Mouse (Mus musculus) forebrain, embryonic 12.5 days (tissue): Measurements from ENCODE around the gene Slc11a2. TPM values are rescaled to one million over a fixed set of nuclear protein-coding genes. Genes with fewer than 3 reads are reported as not detected.
"Not testable (repeated sequence)": the region's sequence is repeated elsewhere in the genome, so short reads cannot be mapped to it uniquely, and the experiment has no call there.

Experiments
- ATAC-seq: fragments of 200-750 bp; cut with Nextera tagmentation; 2 replicates; pipeline ENCODE4 v1.8.0; 2017; ENCODE audit warnings: moderate TSS enrichment; ENCODE audit not compliant: low FRiP score
- H3K27ac ChIP-seq: fragments of 300-500 bp; sonication (generic); 2 replicates; pipeline ENCODE4 v1.5.1; 2016; ENCODE audit warnings: mild to moderate bottlenecking
- H3K27me3 ChIP-seq: fragments of 300-500 bp; sonication (generic); 2 replicates; pipeline ENCODE4 v1.6.1; 2016; ENCODE audit warnings: mild to moderate bottlenecking
- H3K36me3 ChIP-seq: fragments of 300-500 bp; sonication (generic); replicated peaks from 2 replicates; pipeline ENCODE4 v1.6.1; 2016; ENCODE audit warnings: mild to moderate bottlenecking
- H3K4me1 ChIP-seq: fragments of 300-500 bp; sonication (generic); 2 replicates; pipeline ENCODE4 v1.6.1; 2016
- H3K4me2 ChIP-seq: fragments of 300-500 bp; sonication (generic); 2 replicates; pipeline ENCODE4 v1.6.1; 2016; ENCODE audit warnings: mild to moderate bottlenecking, moderate library complexity
- H3K4me3 ChIP-seq: fragments of 300-500 bp; sonication (generic); replicated peaks from 2 replicates; pipeline ENCODE4 v1.5.1; 2016; ENCODE audit warnings: mild to moderate bottlenecking
- H3K9ac ChIP-seq: fragments of 300-500 bp; sonication (generic); 2 replicates; pipeline ENCODE4 v1.6.1; 2016; ENCODE audit warnings: mild to moderate bottlenecking
- H3K9me3 ChIP-seq: fragments of 300-500 bp; sonication (generic); 2 replicates; pipeline ENCODE4 v1.6.1; 2016
- WGBS: fragments of 180-500 bp; shearing (Covaris S2); methylation state at CpG from one replicate; pipeline ENCODE4 v1.1.7; 2016; 5-methylcytosine and 5-hydroxymethylcytosine counted together
- polyA plus RNA-seq: library from polyadenylated mRNA; unstranded; fragments of >200 nt; fragmentation: Nextera tagmentation; extraction: Ambion mirVana; gene quantifications from 2 replicates; pipeline ENCODE4 v1.2.1, GENCODE M21; 2016

The Slc11a2 gene
- polyA plus RNA-seq, 1 experiment from 2014 or later, result 26.0 TPM

- H3K4me3 ChIP-seq, result no peak overlapping the region
- 96% methylated on average over 7 of the region's 7 CpGs for WGBS
- peaks cover 37% of the 10 kb centered on the region for H3K36me3 ChIP-seq
- no peak for ATAC-seq
- no peaks in the 10 kb centered on the region for H3K27me3 ChIP-seq
- H3K9ac ChIP-seq, result no peak overlapping the region
- no peak overlapping the region for H3K4me2 ChIP-seq
- no peak overlapping the region for H3K27ac ChIP-seq
- no peaks in the 10 kb centered on the region for H3K9me3 ChIP-seq
- no peaks in the 10 kb centered on the region for H3K4me1 ChIP-seq
Measured at GRCm38 (mm10) chr15:100391599-100391998, 33.3 kb downstream of the Slc11a2 start.

GRCm38 (mm10) chr15:100391066-100391465 lies 33.8 kb downstream of the Slc11a2 start:
- no peak overlapping the region for H3K9ac ChIP-seq
- no peak for ATAC-seq
- no peaks in the 10 kb centered on the region for H3K9me3 ChIP-seq
- H3K4me3 ChIP-seq, result no peak overlapping the region
- H3K4me2 ChIP-seq, result no peak overlapping the region
- no peaks in the 10 kb centered on the region for H3K27me3 ChIP-seq
- no peak overlapping the region for H3K27ac ChIP-seq
- H3K36me3 ChIP-seq, result peaks cover 32% of the 10 kb centered on the region
- WGBS, result 82% methylated on average over 7 of the region's 7 CpGs
- H3K4me1 ChIP-seq, result no peaks in the 10 kb centered on the region

DNA sequence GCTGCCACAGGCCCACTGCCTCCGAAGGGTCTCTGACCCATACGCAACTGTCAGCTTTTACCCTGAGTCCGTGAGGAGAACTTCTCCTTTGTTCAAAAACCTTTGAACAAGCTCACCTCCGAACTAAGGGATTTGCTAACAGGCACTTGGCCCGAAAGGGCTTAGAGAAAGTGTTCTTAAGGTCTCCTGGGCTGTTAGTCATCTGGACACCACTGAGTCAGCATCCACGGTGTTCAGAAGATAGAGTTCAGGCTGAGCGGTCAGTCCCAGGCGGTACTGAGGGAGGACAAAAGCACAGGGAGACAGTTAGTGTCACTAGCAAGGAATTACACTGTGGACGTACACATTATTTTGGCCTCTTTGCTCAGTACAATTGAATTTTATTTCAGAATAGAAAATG lies 36.0 kb downstream of the Slc11a2 start:
- peaks cover 10% of the 10 kb centered on the region for H3K36me3 ChIP-seq
- no peaks in the 10 kb centered on the region for H3K9me3 ChIP-seq
- no peak overlapping the region for H3K27ac ChIP-seq
- 0 out of 2 replicates have a peak, but pooled peaks cover 2% of the 10 kb centered on the region for H3K4me1 ChIP-seq
- no peak for ATAC-seq
- H3K27me3 ChIP-seq, result no peaks in the 10 kb centered on the region
- H3K4me3 ChIP-seq, result no peak overlapping the region
- no peak overlapping the region for H3K9ac ChIP-seq
- 60% methylated on average over 9 of the region's 9 CpGs for WGBS
- H3K4me2 ChIP-seq, result no peak overlapping the region

- ATAC-seq, result no peak
- WGBS, result 88% methylated on average over 13 of the region's 16 CpGs
Measured at GRCm38 (mm10) chr15:100388224-100388835, 36.5 kb downstream of the Slc11a2 start.

GRCm38 (mm10) chr15:100387544-100388223 lies 37.2 kb downstream of the Slc11a2 start:
- H3K27me3 ChIP-seq, result no peaks in the 10 kb centered on the region
- H3K9ac ChIP-seq, result no peak overlapping the region
- H3K9me3 ChIP-seq, result no peaks in the 10 kb centered on the region
- 96% methylated on average over 17 of the region's 17 CpGs for WGBS
- H3K4me1 ChIP-seq, result 0 out of 2 replicates have a peak, but pooled peaks cover 3% of the 10 kb centered on the region
- H3K27ac ChIP-seq, result no peak overlapping the region
- H3K4me3 ChIP-seq, result no peak overlapping the region
- no peak overlapping the region for H3K4me2 ChIP-seq
- ATAC-seq, result no peak
- no peaks in the 10 kb centered on the region for H3K36me3 ChIP-seq

More at GRCm38 (mm10) chr15:100388224-100388835, 36.5 kb downstream of the Slc11a2 start:
- Histone ChIP-seq H3K27me3 (no peaks in the 10 kb centered on the region), H3K4me1 (0 out of 2 replicates have a peak, but pooled peaks cover 3% of the 10 kb centered on the region), H3K36me3 (peaks cover 5% of the 10 kb centered on the region), H3K4me2 (no peak overlapping the region), H3K9ac (no peak overlapping the region), H3K9me3 (no peaks in the 10 kb centered on the region), H3K4me3 (no peak overlapping the region), H3K27ac (no peak overlapping the region)

DNA sequence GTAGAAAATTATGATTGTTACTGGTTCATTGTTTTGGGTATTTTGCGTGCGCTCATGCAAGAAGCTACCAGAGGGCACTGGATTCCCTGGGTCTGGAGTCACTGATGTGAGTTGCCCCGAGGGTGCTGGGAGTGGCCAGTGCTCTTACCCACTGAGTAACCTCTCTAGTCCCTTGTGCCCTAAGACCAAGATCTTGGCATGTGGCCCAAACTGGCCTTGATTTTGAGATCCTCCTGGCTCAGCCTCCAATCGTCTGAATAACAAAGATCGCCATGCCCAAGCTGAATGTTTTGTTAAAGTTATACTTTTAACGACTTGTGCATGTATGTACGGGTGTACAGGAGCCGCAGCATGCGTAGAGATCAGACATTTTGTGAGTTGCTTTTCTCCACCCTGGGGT lies 39.2 kb downstream of the Slc11a2 start:
- no peak for ATAC-seq

DNA sequence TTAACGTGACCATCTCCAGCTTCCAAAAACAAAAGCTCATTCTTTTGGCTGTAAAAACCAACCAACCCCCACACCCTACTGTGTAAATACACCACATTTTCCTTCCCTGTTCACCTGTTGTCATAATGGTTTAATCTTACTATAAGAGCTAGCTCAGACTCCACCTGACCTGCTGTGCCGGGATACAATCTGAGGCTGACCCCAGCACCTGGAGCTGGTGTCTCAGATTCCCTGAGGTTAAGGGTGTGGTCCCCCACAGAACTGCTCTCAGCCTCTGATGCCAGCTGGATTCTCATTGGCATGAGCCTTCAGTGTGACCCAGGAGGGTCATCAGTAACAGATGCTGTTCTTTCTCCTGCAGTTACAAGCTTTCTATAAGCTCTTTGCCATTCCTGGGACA lies 44.8 kb downstream of the Slc11a2 start:
- Histone ChIP-seq H3K4me3 (no peak overlapping the region), H3K9ac (no peak overlapping the region), H3K4me1 (0 out of 2 replicates have a peak, but pooled peaks cover 3% of the 10 kb centered on the region), H3K36me3 (no peaks in the 10 kb centered on the region), H3K4me2 (no peak overlapping the region), H3K27me3 (no peaks in the 10 kb centered on the region), H3K9me3 (no peaks in the 10 kb centered on the region), H3K27ac (no peak overlapping the region)
- no peak for ATAC-seq
- whole genome bisulfite sequencing, result 75% methylated on average over 2 of the region's 2 CpGs

More for the DNA sequence above, 39.2 kb downstream of the Slc11a2 start:
- Histone ChIP-seq H3K36me3 (no peaks in the 10 kb centered on the region), H3K9ac (no peak overlapping the region), H3K9me3 (no peaks in the 10 kb centered on the region), H3K27ac (no peak overlapping the region), H3K27me3 (no peaks in the 10 kb centered on the region), H3K4me3 (no peak overlapping the region), H3K4me2 (no peak overlapping the region), H3K4me1 (0 out of 2 replicates have a peak, but pooled peaks cover 3% of the 10 kb centered on the region)
- 92% methylated on average over 9 of the region's 9 CpGs for WGBS

DNA sequence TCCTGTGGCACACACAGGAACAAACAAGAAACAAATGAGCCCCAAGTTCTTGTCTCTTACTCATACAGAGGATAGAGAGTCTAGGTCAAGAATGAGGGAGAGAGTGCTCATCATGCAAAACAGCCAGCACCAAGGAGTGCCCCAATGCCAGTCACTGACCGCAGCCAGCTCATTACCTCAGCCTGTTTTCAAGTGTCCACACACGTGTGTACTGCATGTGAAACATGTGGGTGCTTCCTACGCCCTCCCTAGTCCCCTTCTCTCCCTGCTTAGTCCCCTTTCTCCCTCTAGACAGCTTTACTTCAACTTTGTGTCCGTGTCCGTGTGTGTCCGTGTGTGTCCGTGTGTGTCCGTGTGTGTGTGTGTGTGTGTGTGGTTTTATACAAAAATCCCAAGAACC lies 45.2 kb downstream of the Slc11a2 start:
- Histone ChIP-seq H3K36me3 (no peaks in the 10 kb centered on the region), H3K27me3 (no peaks in the 10 kb centered on the region), H3K9ac (no peak overlapping the region), H3K4me3 (no peak overlapping the region), H3K9me3 (no peaks in the 10 kb centered on the region), H3K27ac (no peak overlapping the region), H3K4me1 (0 out of 2 replicates have a peak, but pooled peaks cover 3% of the 10 kb centered on the region), H3K4me2 (no peak overlapping the region)
- 84% methylated on average over 8 of the region's 8 CpGs for WGBS
- ATAC-seq, result no peak

DNA sequence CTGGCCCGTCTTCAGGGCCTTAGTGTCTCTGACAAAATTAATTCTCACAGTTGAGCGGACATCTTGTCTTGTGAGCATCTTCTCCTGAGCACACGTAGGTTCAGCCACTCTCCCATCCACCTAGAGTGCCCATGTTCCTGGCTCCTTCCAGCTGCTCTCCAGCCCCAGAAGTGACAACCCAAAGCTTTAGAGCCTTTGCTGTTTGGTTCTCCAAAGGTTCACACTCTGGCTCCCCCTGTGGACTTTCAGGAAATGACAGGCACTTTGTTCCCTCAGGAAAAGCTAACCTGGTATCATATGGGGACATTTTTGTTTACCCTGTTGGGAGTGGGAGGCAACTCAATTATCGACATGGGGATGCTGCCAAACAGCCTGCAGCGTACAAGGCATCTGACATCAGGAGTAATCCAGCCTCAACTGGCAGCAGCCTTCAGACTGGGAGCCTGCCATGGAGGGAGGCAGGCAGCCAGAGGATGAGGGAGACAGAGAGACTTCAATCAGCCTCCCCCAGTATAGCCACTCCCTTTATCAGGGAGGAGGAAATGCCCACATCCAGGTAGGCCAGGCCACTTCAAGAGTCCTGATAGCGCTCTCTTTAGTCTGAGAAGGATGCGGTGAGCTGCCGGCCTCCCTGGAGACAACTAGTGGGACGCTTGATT lies 46.9 kb downstream of the Slc11a2 start:
- not testable (repeated sequence) for ATAC-seq, H3K4me3 ChIP-seq, H3K4me1 ChIP-seq, H3K9me3 ChIP-seq, H3K27me3 ChIP-seq, H3K9ac ChIP-seq, H3K4me2 ChIP-seq, H3K27ac ChIP-seq, H3K36me3 ChIP-seq
- WGBS, result 55% methylated on average over 4 of the region's 9 CpGs

GRCm38 (mm10) chr15:100375066-100375465 lies 49.8 kb downstream of the Slc11a2 start:
- 43% methylated on average over 5 of the region's 5 CpGs for WGBS

GRCm38 (mm10) chr15:100367119-100367518 lies 57.8 kb downstream of the Slc11a2 start:
- Histone ChIP-seq H3K9me3 (no peaks in the 10 kb centered on the region), H3K4me2 (no peak overlapping the region), H3K27ac (no peak overlapping the region), H3K4me1 (no peaks in the 10 kb centered on the region), H3K4me3 (no peak overlapping the region), H3K36me3 (no peaks in the 10 kb centered on the region), H3K27me3 (no peaks in the 10 kb centered on the region), H3K9ac (no peak overlapping the region)
- no peak for ATAC-seq
- WGBS, result 89% methylated on average over 7 of the region's 7 CpGs

More at GRCm38 (mm10) chr15:100375066-100375465, 49.8 kb downstream of the Slc11a2 start:
- no peak overlapping the region for H3K27ac ChIP-seq
- H3K9ac ChIP-seq, result no peak overlapping the region
- H3K36me3 ChIP-seq, result no peaks in the 10 kb centered on the region
- no peak overlapping the region for H3K4me3 ChIP-seq
- no peak for ATAC-seq
- H3K4me1 ChIP-seq, result no peaks in the 10 kb centered on the region
- H3K9me3 ChIP-seq, result 0 out of 2 replicates have a peak, but pooled peaks cover 7% of the 10 kb centered on the region
- H3K27me3 ChIP-seq, result no peaks in the 10 kb centered on the region
- no peak overlapping the region for H3K4me2 ChIP-seq

GRCm38 (mm10) chr15:100365967-100366366 lies 58.9 kb downstream of the Slc11a2 start:
- H3K9me3 ChIP-seq, H3K4me3 ChIP-seq, H3K4me2 ChIP-seq, H3K36me3 ChIP-seq, ATAC-seq, H3K9ac ChIP-seq, H3K4me1 ChIP-seq, H3K27ac ChIP-seq, H3K27me3 ChIP-seq: not testable (repeated sequence)
- 77% methylated on average over 9 of the region's 9 CpGs for WGBS
